Mouse (Mus musculus): ENCODE data around the gene Ccnb3. TPM values are rescaled to one million over a fixed set of nuclear protein-coding genes. Genes with fewer than 3 reads are reported as not detected.

Gene Ccnb3
- not detected for polyA plus RNA-seq (2014; fragmentation: Illumina TruSeq; extraction: RNeasy Lipid Tissue Mini Kit (QIAGEN cat#74804); ENCODE audit: low read depth, low replicate concordance)

DNA sequence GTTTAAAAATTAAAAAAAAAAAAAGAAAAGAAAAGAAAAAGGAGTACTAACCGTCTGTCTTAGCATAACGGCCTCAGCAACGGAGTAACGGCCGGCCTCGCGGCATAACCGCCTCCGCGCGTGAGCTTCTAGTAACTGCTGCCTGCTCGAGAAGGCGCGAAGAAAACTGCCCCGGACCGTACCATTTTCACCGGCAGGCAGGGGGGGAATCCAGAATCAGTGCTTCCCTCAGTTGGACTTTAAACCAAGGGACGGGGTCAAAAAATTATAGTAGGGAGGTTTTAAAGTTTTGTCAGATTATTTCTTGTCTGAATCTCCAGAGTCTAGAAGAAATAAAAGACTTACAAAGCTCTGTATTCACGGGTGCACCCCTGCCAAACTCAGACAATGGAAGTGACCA, at the start of gene Ccnb3:
Gene Ccnb3, minus strand, starts transcription at position 101 of the 400 bp plus-strand sequence.

DNA sequence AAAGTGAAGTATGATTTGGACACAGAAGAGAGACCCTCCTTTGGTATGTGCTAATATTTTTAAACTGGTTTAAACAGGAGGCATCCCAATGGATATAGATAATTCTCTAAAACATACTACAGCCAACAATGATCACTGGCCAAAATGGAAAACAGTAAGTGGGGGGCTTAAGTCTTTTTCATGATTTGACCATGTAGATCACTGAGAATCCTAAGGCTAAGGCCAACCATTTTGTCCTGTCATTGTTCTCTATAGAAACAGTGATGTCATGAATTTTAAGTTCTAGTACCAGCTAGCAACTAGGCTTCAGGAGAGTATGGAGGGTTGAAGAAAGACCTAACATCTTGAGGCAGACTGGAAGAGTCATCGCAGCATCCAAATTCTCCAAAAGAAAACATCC, 25.8 kb upstream of the Ccnb3 start, which contains the start of gene Akap4:
Gene Akap4, plus strand, starts transcription at position 301 of the 400 bp plus-strand sequence.

Other genes starting within 250 kb of the Ccnb3 start
- 30.8 TPM for gene Akap4, start 25.9 kb upstream of the Ccnb3 start, polyA plus RNA-seq (2014; fragmentation: Illumina TruSeq; extraction: RNeasy Lipid Tissue Mini Kit (QIAGEN cat#74804); ENCODE audit: low read depth, low replicate concordance)